Mouse (Mus musculus) forebrain, embryonic 15.5 days (tissue): ENCODE results near the gene Cnot10. TPM values are rescaled to one million over a fixed set of nuclear protein-coding genes. Genes with fewer than 3 reads are reported as not detected.

Experiments used
- polyA plus RNA-seq: library from polyadenylated mRNA; unstranded; fragments of >200 nt; fragmentation: Nextera tagmentation; extraction: Ambion mirVana; gene quantifications from 2 replicates; pipeline ENCODE4 v1.2.1, GENCODE M21; 2015

The Cnot10 gene
- polyA plus RNA-seq, 1 experiment from 2014 or later, result 57.9 TPM

Other genes starting within 250 kb of the Cnot10 start
- gene Crtap, start 249.5 kb downstream of the Cnot10 start, polyA plus RNA-seq, result 19.9 and 20.2 TPM in 2 replicates
- 21.6 and 21.9 TPM in 2 replicates for gene Glb1, start 239.1 kb downstream of the Cnot10 start, polyA plus RNA-seq
- gene Tmppe, start 239.1 kb downstream of the Cnot10 start, polyA plus RNA-seq, result 7.5 and 7.7 TPM in 2 replicates
- gene Ccr4, start 135.3 kb downstream of the Cnot10 start, polyA plus RNA-seq, result not detected in 2 replicates
- gene C130032M10Rik, start 124.5 kb downstream of the Cnot10 start, polyA plus RNA-seq, result not detected in 2 replicates
- 0.11 and 0.14 TPM in 2 replicates for gene Trim71, start 75.8 kb downstream of the Cnot10 start, polyA plus RNA-seq
- gene Dync1li1, start 48.6 kb upstream of the Cnot10 start, polyA plus RNA-seq, result 110 and 113 TPM in 2 replicates
- gene Cmtm6, start 90.9 kb upstream of the Cnot10 start, polyA plus RNA-seq, result 24.7 and 26.5 TPM in 2 replicates
- 15.2 and 18.1 TPM in 2 replicates for gene Cmtm7, start 141.7 kb upstream of the Cnot10 start, polyA plus RNA-seq
- 7.9 and 8.4 TPM in 2 replicates for gene Cmtm8, start 204.0 kb upstream of the Cnot10 start, polyA plus RNA-seq